Mouse (Mus musculus): ENCODE measurements around the gene Tmem56.

Tmem56 gene

DNA sequence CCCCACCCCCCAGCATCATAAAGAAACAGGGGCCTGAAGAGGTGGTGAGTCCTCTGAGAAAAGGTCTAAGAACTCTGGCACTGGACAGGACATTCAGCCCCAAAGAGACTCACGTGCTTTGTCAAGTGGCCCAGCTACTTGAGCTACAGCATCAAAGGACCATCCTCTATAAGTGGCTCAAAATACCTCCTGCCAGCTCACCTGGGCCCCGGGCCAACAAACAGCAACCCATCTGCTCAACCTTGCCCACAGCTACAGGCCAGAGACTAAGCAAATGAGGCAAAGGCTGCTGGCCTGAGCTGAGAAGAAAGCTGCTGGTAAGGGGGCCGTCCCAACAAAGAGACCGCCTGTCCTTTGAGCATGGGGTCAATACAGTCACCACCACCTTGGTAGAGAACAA, 5.3 kb downstream of the Tmem56 start:
- DNase-seq (ENCODE audit: low read depth, low spot score) = no peak

DNA sequence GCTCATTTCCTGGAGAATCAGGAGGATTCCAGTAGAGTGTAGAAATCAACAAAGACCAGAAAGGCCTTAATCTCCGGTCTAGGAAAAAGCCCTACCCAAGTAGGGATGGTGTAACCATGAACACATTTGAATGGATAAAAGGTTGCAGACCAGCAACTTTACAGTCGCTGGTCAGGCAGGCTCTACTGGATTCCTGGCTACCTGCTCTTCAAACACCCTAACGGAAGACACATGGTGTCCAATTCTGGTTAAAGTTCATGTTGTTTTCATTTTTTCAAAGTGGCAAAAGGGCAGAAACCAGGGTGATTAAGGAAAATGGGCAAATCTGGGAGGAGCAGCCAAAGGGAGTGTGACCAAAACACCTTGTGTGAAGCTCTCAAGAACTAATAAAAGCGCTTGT, 5.9 kb downstream of the Tmem56 start:
- no peak for DNase-seq (ENCODE audit: low read depth, low spot score)

DNA sequence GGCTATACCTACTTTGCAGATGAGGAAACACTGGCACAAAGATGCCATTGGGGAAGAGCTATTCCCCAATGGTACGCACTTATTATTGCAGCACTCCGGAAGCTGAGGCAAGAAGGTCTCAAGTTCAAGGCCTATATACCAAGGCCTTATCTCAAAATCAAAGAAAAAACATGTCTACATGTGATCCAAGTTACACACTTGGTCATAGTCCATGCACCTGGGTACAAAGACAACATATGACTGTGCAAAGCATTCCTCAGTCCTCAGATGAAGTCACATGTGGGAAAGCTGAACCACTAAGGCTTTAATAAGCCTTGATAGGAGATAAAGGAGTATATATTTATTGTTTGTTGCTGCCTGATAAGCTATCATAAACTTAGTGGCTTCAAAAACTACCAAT, 8.9 kb downstream of the Tmem56 start:
- no peak for DNase-seq (ENCODE audit: low read depth, low spot score)

DNA sequence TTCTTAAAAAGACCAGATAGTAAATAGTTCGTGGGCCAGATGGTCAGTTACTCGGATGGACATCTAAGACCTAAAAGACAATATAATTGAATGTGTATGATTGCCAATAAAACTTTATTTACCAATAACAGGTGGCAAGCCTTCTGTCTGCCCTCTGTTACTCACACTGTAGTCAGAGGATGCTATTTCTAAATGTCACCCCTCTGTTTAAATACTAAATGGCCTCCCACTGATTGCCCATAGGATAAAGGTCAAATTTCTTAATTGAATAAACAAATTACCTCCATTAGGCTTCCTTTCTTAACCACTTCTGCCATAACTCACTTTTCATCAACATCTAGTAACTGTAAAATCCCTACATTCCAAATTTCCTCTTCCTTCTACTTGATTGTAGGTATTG, 10.3 kb downstream of the Tmem56 start:
- DNase-seq (ENCODE audit: low read depth, low spot score) = no peak

DNA sequence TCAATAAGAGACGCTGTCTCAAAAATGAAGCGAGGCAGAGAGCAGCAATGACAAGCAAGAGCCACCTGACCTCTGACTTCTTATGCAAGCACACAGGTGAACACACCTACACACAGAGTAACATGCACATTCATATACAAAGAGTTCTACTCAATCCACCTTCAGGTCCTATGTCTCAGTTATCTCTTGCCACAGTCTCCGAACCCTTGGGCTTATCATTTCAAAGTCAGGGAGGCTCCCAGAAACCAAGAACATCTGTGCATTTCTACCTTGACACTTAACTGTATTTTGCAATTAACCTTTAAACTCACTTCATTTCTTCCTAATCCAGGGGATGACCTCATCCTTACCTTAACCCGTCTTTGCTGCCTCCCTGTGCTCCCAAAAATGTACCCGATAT, 15.6 kb downstream of the Tmem56 start:
- no peak for DNase-seq (ENCODE audit: low read depth, low spot score)

DNA sequence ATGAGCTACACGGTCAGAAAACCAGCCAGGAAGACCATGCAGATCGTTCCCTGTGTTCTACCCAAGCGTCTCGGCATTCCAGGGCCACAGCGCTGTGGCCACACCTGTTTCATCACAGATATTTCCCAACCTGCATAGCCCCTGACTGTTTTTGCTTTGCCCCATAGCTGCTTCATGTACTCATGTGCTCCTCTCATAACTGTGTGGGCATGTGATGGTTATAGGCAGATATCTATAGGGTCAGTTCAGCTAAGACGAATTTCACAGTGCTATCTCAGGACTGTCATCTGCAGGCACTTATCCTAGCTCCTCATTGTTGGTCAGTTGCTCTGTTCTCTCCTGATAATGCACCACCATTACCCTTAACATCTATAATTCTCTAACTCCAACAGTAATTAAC, 18.7 kb downstream of the Tmem56 start:
- DNase-seq (ENCODE audit: low read depth, low spot score) = no peak

DNA sequence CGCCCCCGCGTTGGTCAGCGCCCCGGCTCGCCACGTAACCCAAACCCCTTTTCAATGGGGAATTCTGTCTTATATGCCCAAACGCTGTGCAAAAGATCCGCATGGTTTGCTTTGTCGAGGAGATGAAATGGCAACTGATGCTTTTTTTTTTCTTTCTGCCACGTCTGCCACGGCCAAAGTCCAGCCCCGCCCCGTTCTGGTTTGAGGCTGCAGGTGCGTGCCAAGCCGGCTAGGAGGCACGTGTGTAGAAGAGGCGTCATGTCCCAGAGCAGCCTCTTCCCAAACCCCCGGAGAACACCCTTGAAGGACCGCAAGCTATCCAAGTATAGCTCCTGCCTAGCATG, 19.7 kb downstream of the Tmem56 start:
- DNase-seq (ENCODE audit: low read depth, low spot score) = peak; percentile 42

DNA sequence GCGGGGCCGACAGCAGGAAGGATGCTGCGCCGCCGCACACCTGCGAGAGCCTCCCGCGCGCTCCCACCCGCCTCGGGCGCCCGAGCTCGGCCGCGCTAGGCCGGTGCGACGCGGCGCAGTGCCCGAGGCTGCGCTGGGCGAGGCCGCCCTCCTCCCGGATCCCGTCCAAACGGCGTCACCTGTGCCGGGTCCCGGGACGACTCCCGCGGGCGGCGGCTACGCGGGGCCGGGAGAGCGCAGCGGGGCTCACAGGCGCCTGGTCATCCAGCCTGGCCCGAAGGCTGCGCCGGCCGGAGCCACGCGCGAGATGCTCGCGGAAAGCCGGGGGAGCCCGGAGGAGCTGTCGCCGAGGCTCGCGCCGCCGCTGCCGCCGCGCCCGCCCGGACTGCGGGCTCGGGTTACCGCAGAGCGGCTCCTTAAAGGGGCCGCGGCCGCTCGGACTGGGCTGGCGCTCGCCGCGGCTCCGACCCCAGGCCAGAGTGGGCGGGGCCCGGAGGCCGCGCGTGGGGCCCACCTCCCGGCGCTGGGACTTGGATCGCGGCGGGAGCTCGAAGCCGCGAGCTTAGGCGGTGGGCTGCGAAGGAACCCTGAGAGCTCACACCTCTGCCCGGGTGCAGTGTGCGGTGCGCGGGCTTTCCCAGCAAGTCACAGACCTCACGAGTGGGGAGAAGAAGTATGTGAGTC, 20.2 kb downstream of the Tmem56 start:
- peak; percentile 6 for DNase-seq (ENCODE audit: low read depth, low spot score)

DNA sequence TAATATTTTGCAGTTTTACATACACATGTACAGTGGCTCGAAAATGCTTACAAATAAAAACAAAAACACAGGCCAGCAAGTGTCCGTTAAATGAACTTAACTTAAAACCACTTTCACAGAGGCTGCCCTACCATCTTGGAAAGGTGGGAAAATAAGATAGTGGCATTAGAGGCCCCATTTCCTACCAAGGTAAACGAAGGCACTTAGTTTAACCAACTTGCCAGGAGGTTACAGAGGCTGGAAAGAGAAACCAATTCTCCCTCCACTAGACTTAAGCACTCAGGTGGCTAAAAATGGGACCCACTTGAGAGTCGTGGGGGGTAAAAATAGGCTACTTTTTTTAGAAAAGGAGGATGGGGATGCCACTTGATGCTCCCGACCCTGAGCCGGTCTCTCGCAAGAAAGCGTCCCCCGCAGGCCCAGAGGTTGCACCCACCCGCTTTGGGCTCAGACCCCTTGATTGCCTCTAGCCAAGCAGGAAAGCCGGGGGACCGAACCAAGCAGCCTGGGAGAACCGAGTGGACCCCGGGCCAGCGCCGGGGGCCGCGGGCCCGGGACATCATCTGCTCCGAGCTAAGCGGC, 20.9 kb downstream of the Tmem56 start:
- no peak for DNase-seq (ENCODE audit: low read depth, low spot score)

DNA sequence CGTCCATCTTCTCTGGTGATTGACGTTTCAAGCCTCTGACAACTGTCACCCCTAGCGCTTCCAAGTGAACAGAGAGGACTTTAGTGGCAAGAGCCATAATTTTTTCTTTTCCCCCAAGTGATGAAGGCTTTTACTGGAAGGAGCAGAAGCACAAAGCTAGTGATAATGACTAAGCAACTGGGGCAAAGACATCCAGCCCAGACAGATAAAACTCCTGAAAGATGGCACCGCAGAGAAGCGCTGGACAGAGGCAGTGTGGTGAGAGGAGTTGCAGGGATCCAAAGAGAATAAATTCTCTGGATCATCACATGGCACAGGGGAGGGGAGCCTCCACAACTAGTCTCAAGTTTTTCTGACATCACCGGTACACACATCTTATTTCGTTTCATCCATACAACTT, 21.6 kb downstream of the Tmem56 start:
- no peak for DNase-seq (ENCODE audit: low read depth, low spot score)

DNA sequence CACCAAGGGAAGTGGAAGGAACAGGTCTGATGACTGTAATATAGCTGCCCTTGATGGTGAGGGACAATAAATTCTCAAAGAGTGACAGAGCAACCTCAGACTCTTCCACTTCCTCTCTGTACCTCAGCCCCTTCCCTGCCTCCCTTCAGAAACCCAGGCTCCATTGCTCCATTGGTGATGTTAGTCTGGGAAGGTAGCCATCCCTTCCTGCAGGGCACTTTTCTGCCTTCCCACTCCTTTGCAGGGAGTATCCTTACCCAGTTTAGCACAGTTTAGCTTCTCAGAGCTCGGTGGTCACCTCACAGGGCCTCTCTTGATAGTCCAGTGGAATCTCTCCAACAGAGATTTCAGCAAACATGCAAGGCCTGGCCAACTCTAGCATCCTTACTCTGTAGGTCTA, 22.1 kb downstream of the Tmem56 start:
- no peak for DNase-seq (ENCODE audit: low read depth, low spot score)

DNA sequence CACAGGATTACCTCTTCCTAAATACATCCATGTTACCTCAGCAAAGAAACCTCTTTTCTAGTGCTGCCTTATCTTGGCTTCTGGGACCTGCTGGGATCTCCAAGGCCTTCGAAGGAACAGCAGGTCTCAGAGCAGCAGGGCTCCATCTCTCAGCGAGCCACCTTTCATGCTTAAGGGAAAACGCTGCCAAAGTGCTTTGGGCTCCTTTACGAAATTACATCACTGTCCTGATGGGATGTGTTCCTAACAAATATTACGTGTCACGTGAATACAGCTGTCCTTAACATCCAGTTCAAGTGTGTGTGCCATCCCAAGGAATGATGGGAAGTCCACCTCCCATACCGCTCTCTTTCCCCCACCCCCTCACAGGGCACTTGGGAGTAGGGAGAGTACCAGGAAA, 22.9 kb downstream of the Tmem56 start:
- DNase-seq (ENCODE audit: low read depth, low spot score) = no peak

DNA sequence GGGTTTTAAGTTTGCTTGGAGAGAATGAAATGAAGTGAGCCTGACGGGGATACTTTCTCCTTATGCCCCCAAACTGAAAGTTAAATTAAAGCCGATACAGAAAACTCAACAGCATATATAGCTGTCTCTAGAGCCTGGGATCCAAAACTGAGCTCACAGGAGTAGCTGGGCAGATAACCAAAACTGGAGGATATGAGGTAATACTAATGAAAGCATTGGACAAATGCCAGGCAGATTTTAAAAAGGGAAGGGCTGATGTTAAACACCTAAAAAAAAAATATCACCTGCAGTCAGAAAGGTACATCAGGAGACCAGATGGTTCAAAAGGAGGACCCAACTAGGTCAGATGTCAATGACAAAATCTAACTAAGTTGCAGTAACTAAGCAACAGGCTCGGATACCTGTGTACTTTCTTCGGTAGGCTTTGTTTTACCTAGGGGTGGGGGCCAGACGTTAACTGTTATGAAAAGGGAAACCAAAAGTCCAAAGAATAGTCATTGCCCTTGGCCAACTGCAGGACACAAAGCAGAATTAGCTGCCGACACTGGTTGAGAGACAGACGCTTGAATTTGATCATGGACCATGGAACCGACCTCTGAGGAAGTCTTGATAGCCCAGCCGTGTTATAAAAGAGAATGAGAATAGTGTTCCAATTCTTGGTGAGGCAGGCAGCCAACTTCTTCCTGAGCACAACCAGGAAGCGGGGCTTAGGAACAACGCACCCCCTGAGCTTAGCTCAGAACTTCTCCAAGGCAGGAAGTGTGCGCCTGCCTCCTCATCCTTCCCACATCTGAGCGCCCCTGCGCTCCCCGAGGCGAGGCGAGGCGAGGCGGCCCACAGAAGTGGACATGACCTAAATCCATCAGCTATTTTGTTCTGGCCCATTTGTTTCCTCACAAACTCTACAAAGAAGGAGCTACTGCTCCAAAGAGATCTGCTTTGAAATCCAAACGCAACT, 24.1 kb downstream of the Tmem56 start:
- DNase-seq (ENCODE audit: low read depth, low spot score) = no peak

DNA sequence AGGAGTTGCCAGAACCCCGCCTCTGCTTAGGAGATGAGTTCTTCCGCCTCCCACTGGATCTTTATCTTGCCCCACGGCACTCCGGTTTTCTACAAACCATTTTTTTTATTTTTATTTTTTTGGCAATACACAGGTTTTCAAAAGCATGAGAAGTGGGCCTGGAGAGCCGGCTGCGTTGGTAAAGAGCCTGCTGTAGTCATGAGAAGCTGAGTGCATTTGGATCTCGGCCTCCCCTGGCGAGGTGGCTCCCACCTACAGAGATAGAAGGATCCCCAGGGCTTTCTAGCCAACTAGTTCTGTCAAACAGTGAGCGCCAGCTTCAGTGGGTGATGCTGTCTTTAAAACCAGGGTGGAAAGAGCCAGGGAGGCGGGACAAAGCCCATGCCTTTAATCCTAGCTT, 25.5 kb downstream of the Tmem56 start:
- DNase-seq (ENCODE audit: low read depth, low spot score) = no peak

DNA sequence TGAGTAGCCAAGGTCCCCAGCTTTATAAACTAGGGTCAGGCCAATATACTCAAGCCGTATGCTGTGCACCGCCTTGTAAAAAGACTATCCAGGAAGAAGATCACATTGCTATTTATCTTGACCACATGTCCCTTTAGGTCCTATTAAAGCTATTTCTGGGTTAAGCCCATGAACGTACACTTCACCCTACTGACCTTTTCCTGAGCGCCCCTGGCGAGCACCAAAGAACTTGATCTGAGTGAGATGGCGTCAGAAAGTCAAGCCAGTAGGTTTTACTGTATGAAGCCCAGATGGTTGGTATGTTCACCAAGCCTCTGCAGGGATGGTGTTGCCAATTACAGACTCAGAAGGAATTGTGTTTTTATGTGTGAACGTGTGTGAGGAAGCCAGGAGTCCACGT, 26.8 kb downstream of the Tmem56 start:
- DNase-seq (ENCODE audit: low read depth, low spot score) = no peak

DNA sequence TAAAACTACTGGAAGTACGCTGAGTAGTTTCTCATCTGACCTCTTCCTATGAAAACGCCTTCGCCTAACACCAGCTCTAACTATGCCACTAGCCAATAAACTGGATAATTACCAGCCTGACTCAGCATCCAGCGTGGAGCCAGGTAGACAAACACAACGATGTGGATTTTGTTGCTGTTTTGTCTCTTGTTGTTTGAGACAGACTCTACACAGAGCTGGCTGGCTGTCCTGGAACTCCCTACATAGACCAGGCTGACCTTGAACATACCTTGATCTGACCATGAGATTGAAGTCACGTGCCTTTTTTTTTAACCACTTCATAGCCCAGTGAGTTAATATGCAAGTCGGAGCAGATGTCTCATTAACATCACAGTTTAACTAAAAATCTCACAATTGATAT, 27.4 kb downstream of the Tmem56 start:
- no peak for DNase-seq (ENCODE audit: low read depth, low spot score)

DNA sequence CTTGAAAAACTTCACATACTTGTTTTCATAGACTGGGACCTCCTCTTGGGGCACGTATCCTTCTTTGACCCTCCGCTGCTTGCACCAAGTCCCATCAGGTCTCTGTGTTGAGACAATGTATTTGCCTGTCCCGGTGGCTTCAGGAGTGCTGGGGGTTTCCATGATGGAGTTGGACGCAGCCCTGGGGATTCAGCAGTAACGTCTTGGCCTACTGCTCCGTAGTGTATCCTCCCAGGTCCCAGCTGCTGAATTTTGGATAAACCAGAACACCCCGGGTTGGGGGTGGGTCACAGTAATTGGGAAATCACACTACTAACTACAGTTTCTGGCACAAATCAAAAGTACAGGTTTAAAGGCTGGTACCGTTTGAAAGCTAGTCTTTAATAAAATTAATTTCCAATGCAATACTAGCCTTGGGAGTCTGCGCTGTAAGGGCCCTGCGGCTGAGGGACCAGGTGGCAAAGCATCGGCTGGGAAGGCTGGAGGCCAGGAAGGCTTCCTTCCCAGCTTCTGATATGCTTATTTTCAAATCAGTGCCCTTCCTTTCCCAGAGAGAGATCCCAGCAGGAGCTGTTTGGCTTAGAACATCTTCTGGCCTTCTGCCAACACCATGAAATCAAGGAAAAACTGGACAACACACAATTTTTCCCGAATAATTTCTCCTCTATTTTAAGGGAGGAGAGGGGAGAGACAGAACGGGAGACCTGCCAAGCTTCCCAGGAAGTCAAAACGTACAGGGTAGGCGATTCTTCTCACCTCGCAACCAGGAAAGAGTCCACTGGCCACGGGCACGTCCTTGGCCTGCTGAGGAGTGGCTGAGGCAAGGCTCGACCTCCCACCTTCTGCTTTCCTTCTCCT, 32.1 kb downstream of the Tmem56 start:
- no peak for DNase-seq (ENCODE audit: low read depth, low spot score)

DNA sequence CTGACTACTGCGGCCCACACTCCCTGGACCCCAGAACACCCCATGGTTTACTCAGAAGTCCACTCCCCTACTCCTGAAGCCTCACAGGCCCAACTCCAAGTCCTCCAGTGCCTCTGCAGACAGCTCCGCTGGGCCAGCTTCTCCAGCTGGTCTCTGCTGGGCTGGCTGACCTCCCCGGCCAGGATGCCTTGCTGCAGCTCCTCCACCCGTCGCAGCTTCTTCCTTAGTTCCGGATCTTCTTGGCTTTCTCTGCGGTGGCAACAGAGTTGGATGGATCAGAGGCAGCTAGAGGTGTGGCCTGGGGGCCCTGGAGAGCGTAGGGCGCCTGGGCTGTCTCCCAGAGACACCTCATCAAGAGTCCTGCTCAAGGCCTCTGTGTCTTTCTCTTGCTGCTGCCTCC, 32.9 kb downstream of the Tmem56 start:
- no peak for DNase-seq (ENCODE audit: low read depth, low spot score)

DNA sequence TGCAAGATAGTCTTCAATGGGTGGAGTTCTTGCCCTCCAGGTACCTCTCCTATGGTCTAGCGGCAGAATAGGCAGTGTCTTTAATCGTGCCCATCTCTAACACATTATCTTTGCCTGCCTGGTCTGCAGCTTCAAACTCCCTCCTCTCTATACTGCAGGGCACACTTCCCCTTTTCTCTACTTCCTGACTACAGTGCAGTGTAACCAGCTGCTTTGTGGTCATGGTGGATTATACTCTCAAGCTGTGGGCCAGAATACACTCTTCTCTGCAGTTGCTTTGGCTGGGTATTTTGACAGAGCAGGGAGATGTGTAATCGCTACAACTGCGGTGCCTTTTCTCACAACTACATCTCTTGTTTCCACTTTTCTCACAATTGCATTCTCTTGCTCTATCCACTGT, 40.0 kb downstream of the Tmem56 start:
- DNase-seq (ENCODE audit: low read depth, low spot score) = no peak

DNA sequence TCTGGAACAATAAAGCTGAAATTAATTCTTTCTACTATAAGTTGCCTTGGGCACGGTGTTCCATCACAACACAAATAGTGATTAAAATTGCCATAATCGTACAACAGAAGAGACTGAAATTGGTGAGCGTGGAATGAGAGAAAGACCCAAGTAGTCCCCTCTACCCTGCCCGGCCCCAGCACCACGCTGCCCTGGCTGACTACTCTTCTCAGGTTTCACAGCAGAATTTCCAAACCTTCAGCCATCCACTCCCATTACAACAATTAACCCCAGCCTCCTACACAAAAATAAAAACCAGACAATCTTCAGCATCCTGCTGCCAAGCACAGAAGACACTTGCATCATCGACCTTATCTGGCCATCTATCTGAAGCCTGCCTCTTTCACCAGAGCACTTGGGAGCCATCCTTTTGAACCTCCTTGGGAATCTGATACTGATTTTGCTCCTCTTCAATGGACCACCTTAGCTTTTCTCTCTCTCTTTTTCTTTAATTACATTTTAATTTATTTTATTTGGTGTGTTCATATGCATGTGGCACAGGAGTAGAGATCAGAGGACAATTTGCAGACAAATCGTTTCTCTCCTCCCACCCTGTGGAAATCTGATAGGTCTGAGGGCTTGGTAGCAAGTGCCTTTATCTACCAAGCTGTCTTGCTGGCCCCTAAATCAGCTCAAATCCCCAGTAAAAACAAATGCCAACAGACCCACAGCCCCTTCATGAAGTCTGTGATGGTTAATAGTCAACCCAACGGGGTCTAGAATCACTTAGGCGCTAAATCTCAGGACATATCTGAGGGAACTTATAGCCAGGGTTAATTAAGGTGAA, 40.6 kb downstream of the Tmem56 start:
- DNase-seq (ENCODE audit: low read depth, low spot score) = no peak
